Mouse (Mus musculus) stomach, postnatal 0 days (tissue): ENCODE measurements at regions not wholly inside any gene's neighbourhood (a gene's known extent, or its start where the extent isn't known, plus 50 kb on each side); places are given as distances from the start of the nearest gene placed in this dataset.

Experiments
- CTCF ChIP-seq: IDR thresholded peaks from 2 replicates; pipeline ENCODE4 v1.5.1; 2016; ENCODE audit warnings: antibody characterized with exemption, low read depth, mild to moderate bottlenecking, moderate library complexity
- EP300 ChIP-seq: optimal IDR thresholded peaks from 2 replicates; pipeline ENCODE3; 2016; ENCODE audit warnings: antibody characterized with exemption

DNA sequence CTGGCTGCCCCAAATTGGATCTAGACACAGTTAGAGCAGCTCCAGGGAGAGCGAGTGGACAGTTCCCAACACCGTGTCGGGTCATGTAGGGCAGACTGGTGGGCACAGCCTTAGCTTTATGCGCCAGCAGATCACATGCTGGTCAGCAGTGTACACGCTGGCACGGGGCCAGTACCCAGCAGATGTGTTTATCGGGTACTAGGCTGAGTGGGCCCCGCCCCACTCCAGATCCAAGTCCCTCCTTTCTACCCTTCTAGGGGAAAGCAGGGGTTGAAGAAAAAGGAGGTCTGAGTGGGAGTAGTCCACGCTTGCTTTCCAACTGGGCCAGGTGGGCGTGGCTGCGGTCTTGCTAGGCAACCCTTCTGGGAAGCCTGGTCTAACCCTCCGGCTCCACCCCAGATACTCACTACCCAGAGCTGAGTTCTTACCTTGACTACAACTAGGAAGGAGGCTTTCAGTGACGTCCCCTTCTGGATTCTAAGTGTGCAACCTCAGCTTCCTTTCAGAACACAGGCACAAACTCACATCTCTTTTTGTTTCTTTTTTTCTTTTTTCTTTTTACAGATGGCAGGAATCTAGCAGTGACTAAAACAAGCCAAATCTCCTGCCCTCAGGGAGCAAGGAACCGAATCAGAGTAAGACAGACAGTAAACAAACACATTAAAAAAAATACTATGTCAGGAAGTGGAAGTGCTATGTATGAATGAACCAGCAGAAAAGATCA lies 59.6 kb downstream of the Irf2bpl start:
- no peak for TF ChIP-seq EP300
- TF ChIP-seq CTCF, result no peak
